Mouse (Mus musculus) stomach, postnatal 0 days (tissue): ENCODE data around the gene Clint1.

Experiments used
- CTCF ChIP-seq: IDR thresholded peaks from 2 replicates; pipeline ENCODE4 v1.5.1; 2016; ENCODE audit warnings: antibody characterized with exemption, low read depth, mild to moderate bottlenecking, moderate library complexity
- EP300 ChIP-seq: optimal IDR thresholded peaks from 2 replicates; pipeline ENCODE3; 2016; ENCODE audit warnings: antibody characterized with exemption

- no peak for TF ChIP-seq CTCF
- TF ChIP-seq EP300 = no peak
Observed at GRCm38 (mm10) chr11:45881683-45882068, 29.8 kb downstream of the Clint1 start.
